Mouse (Mus musculus) heart, adult 2 months (tissue): ENCODE measurements at regions not wholly inside any gene's neighbourhood (a gene's known extent, or its start where the extent isn't known, plus 50 kb on each side); places are given as distances from the start of the nearest gene placed in this dataset.

Experiments used
- DNase-seq, 2 experiments: peaks; one replicate each; pipeline ENCODE4 v3.0.0; 2021
- H3K27ac ChIP-seq: fragments of 200-600 bp; 2 replicates; pipeline ENCODE4 v1.8.1; 2022
- H3K27me3 ChIP-seq: fragments of 200-500 bp; 2 replicates; pipeline ENCODE4 v1.6.1; 2012; ENCODE audit warnings: mild to moderate bottlenecking, low read length, inconsistent platforms, mixed read lengths; ENCODE audit not compliant: control insufficient read depth, insufficient read depth
- H3K36me3 ChIP-seq: fragments of 200-500 bp; 2 replicates; pipeline ENCODE4 v1.6.1; 2012; ENCODE audit warnings: low read length, inconsistent platforms; ENCODE audit not compliant: control insufficient read depth, insufficient read depth
- H3K4me1 ChIP-seq: fragments of 200-500 bp; 2 replicates; pipeline ENCODE4 v1.6.1; 2011; ENCODE audit warnings: low read length; ENCODE audit not compliant: control insufficient read depth, insufficient read depth
- H3K4me3 ChIP-seq: fragments of 200-600 bp; 2 replicates; pipeline ENCODE4 v1.8.1; 2022
- H3K79me2 ChIP-seq: fragments of 200-500 bp; replicated peaks from 2 replicates; pipeline ENCODE4 v1.6.1; 2012; ENCODE audit warnings: mild to moderate bottlenecking, inconsistent platforms, low read length, moderate library complexity, mixed read lengths; ENCODE audit not compliant: control insufficient read depth, insufficient read depth
- H3K9ac ChIP-seq: fragments of 200-500 bp; 2 replicates; pipeline ENCODE4 v1.6.1; 2012; ENCODE audit warnings: low read depth, mild to moderate bottlenecking, control low read depth, inconsistent platforms, low read length, mixed read lengths
- CTCF ChIP-seq: fragments of 200-600 bp; IDR thresholded peaks from 2 replicates; pipeline ENCODE4 v1.8.1; 2022; ENCODE audit warnings: antibody characterized with exemption, mild to moderate bottlenecking, moderate library complexity
- EP300 ChIP-seq: fragments of 200-500 bp; IDR thresholded peaks from 2 replicates; pipeline ENCODE4 v1.6.1; 2011; ENCODE audit warnings: low read depth, low read length, control low read depth; ENCODE audit not compliant: insufficient read depth
- POLR2A ChIP-seq: fragments of 200-500 bp; IDR thresholded peaks from 2 replicates; pipeline ENCODE4 v1.6.1; 2011; ENCODE audit warnings: mild to moderate bottlenecking, low read depth, low read length, control low read depth; ENCODE audit not compliant: insufficient read depth
- WGBS: fragments of 180-500 bp; shearing (Covaris S2); methylation state at CpG from one replicate; pipeline ENCODE4 v1.1.7; 2018; 5-methylcytosine and 5-hydroxymethylcytosine counted together
- intact Hi-C: fragments of 180-260 bp; cut with DNase I; formaldehyde crosslinking; loops from one replicate; pipeline ENCODE4 v1.15.1; 2025

DNA sequence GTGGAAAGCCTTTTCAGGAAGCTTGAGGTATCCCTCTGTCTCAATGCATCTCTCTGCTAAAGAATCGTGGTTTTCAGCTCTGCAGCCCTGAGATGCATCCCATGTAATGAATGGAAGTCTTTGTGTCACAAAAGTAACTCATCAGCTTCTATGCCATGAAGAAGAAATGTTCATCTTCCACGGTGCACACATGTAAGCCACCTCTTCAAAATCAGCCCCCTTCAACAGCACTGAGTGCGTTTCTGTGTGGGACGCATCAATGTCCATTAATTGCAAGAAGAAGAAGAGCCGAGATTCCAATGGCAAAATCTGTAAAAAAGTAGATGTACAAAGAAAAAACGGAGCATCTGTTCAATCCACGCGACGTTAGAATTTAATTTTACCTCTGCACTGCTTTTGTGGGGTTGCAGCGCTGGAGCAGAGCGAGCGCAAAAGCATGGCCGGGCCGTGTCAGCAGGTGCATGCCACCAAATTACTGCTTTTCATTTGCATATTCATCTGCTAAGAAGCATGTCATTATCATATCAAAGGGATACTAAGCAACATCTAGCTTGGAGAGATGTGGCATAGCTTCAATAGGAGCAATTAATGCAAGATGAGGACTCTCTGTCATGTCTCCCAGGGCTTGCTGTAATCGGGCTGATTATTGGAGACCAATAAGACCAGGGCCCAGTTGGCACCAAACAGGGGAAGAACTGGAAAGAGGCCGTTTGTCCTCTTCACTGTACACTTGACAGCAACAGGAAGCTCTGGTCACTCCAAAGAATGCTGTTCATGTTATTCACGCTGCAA, 185.0 kb upstream of the Sox2 start:
- H3K36me3 ChIP-seq, result no peaks in the 10 kb centered on the region
- H3K4me1 ChIP-seq, result no peaks in the 10 kb centered on the region
- no peak overlapping the region for H3K27ac ChIP-seq
- 74% methylated on average over 17 of the region's 17 CpGs for WGBS
- H3K4me3 ChIP-seq, result no peak overlapping the region
- no peaks in the 10 kb centered on the region for H3K27me3 ChIP-seq
- H3K9ac ChIP-seq, result no peak overlapping the region
- TF ChIP-seq EP300 (no peak), CTCF (no peak), POLR2A (no peak)
- intact Hi-C loops, result no loop called here
- no peaks in the 10 kb centered on the region for H3K79me2 ChIP-seq
- no peak for DNase-seq

DNA sequence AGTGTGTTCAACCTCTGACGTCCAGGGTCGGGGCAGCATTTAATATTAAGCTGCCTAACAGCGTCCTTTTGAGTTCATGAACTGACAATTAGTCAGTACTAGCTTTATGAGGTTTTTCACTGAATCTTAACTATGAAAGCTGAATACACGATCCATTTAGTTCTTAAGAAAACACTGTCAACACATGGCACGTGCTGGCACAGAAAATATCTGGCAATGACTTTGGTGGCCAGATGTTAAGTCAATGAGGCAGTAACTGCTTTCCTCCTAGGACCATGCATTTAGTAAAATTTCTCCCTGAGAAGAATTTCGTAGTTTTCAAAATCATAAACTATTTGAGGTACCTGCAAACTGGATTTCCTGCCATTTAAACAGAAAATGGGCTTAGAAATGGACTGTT, 191.4 kb upstream of the Sox2 start:
- 69% methylated on average over 6 of the region's 6 CpGs for WGBS
- no peak for DNase-seq
- intact Hi-C loops, result no loop called here
- H3K9ac ChIP-seq, result no peak overlapping the region
- no peaks in the 10 kb centered on the region for H3K79me2 ChIP-seq
- TF ChIP-seq CTCF (no peak), EP300 (no peak), POLR2A (no peak)
- no peaks in the 10 kb centered on the region for H3K4me1 ChIP-seq
- H3K27me3 ChIP-seq, result no peaks in the 10 kb centered on the region
- H3K36me3 ChIP-seq, result no peaks in the 10 kb centered on the region
- H3K4me3 ChIP-seq, result no peak overlapping the region
- H3K27ac ChIP-seq, result no peak overlapping the region

DNA sequence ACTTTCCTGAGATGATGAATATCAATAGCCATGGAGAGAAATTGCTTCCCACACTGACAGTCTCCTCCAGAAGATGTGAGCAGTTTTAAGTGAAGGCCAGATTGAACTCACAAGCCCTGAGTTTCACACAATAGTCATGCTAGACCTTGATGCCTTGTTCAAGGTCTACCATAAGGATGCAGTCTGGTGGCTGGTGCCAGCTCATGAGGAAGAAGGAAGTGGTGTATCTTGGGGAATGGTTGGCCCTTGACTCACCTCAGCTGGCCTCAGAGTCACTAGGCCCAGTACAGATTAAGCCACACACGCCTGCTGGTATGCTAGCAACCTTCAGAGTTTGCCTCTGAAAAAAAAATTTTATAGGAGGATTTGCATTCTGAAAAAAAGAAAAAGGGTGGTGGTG, 192.4 kb upstream of the Sox2 start:
- Histone ChIP-seq H3K27ac (no peak overlapping the region), H3K4me1 (no peaks in the 10 kb centered on the region), H3K27me3 (no peaks in the 10 kb centered on the region), H3K79me2 (no peaks in the 10 kb centered on the region), H3K36me3 (no peaks in the 10 kb centered on the region), H3K4me3 (no peak overlapping the region), H3K9ac (no peak overlapping the region)
- WGBS, result 70% methylated on average over 1 of the region's 1 CpGs
- intact Hi-C loops, result no loop called here
- TF ChIP-seq EP300 (no peak), POLR2A (no peak), CTCF (no peak)
- no peak for DNase-seq

DNA sequence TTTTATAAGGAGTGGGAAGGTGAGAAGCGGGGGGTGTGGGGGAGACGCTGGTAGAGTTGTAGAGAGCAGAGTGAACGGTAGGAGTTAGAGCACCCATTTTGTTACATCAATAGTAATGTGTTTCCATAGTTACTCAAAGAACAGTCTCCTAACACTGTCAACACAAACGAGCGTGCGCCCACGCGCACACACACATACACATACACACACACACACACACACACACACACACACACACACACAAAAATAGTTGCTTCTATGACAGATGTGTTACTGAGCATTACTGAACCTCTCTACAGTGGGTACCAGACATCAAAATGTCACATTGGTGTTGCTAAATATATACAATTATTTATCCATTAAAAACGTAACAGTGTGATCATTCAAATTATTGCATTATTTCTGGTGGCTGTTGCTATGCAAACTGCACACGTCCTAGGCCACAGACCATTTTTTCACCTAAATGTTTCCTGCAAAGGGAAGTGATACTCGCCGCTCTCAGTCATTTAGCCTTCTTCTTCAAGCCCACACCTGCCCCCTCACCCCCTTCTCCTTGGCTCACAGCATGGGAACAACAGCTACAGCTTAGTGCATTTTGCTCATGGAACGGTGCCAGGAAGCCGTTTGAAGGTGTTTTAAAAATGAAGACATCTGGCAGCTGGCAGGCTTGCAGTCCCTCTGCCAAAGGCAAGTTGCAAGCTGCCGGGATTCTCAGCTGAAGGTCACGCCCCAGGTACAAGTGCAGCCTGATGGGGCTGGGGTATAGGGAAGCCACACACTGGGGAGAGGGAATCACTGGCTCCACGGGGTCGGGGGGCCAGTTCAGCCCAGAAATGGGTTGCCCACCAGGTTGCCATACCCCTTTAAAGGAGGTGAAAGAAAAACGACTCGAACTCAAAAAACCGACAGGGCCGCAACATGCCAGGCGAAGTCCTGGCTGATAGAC, 193.4 kb upstream of the Sox2 start:
- Histone ChIP-seq H3K4me1 (no peaks in the 10 kb centered on the region), H3K27me3 (no peaks in the 10 kb centered on the region), H3K4me3 (no peak overlapping the region), H3K27ac (no peak overlapping the region), H3K79me2 (no peaks in the 10 kb centered on the region), H3K9ac (no peak overlapping the region), H3K36me3 (no peaks in the 10 kb centered on the region)
- no peak for TF ChIP-seq CTCF
- TF ChIP-seq POLR2A, result no peak
- TF ChIP-seq EP300, result no peak
- DNase-seq, result peak in 1 of 2 experiments; percentile 11
- intact Hi-C loops, result no loop called here
- WGBS, result 58% methylated on average over 23 of the region's 23 CpGs

DNA sequence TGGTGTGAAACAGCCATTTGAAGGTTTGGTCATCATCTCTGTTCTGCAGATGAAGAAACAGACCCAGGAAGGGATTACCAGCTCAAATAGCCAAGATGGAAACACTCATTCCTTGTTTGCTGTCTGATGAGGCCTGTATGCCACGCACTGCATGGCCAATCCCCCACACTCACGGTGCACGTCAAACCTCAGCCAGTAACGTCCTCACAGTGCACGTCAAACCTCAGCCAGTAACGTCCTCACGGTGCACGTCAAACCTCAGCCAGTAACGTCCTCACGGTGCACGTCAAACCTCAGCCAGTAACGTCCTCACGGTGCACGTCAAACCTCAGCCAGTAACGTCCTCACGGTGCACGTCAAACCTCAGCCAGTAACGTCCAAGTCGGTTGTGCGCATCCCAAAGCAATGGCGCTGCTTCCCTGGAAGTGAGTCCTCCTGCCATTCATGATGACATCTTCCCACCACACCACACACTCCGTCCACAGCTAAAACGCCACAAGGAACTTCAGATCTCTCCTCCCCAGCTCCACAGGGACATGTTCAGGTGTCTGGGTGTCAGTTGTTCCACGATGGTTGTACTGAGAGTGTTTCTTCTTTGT, 196.1 kb upstream of the Sox2 start:
- intact Hi-C loops, result no loop called here
- no peaks in the 10 kb centered on the region for H3K79me2 ChIP-seq
- no peak overlapping the region for H3K9ac ChIP-seq
- WGBS, result 91% methylated on average over 24 of the region's 24 CpGs
- H3K36me3 ChIP-seq, result no peaks in the 10 kb centered on the region
- H3K27me3 ChIP-seq, result no peaks in the 10 kb centered on the region
- no peak for TF ChIP-seq EP300
- H3K27ac ChIP-seq, result no peak overlapping the region
- no peak for DNase-seq
- H3K4me3 ChIP-seq, result no peak overlapping the region
- no peaks in the 10 kb centered on the region for H3K4me1 ChIP-seq

DNA sequence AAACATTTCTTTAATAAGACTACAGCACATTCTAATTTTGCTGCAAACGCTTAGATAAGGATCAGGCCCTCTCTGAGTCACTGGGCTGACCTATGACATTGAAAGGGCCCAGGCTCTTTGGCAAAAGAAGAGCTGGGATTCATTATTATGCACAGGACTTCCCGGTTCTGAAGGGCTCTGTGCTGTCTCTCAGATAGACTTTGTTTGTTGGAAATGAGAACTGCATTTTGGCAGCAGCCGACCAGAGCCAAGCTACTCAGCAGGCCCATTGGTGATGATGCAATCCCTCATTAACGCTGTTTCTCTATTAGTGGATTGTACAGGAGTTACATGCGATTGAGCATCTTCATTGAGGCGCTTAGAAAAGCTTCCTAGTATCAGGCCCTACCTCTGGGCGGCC, 204.9 kb upstream of the Sox2 start:
- Histone ChIP-seq H3K27me3 (no peaks in the 10 kb centered on the region), H3K9ac (no peak overlapping the region), H3K36me3 (no peaks in the 10 kb centered on the region), H3K4me1 (no peaks in the 10 kb centered on the region), H3K27ac (no peak overlapping the region), H3K79me2 (no peaks in the 10 kb centered on the region), H3K4me3 (no peak overlapping the region)
- TF ChIP-seq EP300 (no peak), CTCF (no peak), POLR2A (no peak)
- intact Hi-C loops, result no loop called here
- DNase-seq, result no peak
- WGBS, result 50% methylated on average over 7 of the region's 7 CpGs
